Mouse (Mus musculus) testis, adult 2 months (tissue): ENCODE measurements around the gene Cttnbp2nl.

Experiments used
- CTCF ChIP-seq: fragments of 200-500 bp; IDR thresholded peaks from 2 replicates; pipeline ENCODE4 v1.5.1; 2012; ENCODE audit warnings: low read depth, mild to moderate bottlenecking, inconsistent platforms, low read length, moderate library complexity; ENCODE audit not compliant: control insufficient read depth, insufficient read depth, insufficient replicate concordance
- POLR2A ChIP-seq: fragments of 200-500 bp; IDR thresholded peaks from 2 replicates; pipeline ENCODE4 v1.6.1; 2012; ENCODE audit warnings: low read depth, mild to moderate bottlenecking, inconsistent platforms, low read length, moderate library complexity; ENCODE audit not compliant: control insufficient read depth

GRCm38 (mm10) chr3:105037240-105037770 is 15.6 kb downstream of the Cttnbp2nl start:
- TF ChIP-seq CTCF (no peak), POLR2A (no peak)
